Mouse (Mus musculus) stomach, embryonic 16.5 days (tissue): Measurements from ENCODE around the gene Ddrgk1. TPM values are rescaled to one million over a fixed set of nuclear protein-coding genes. Genes with fewer than 3 reads are reported as not detected.
A peak's percentile ranks its signal among the peaks of the same experiment; 100 is the strongest.

Experiments used
- ATAC-seq: fragments of 200-750 bp; cut with Nextera tagmentation; 2 replicates; pipeline ENCODE4 v1.8.0; 2017; ENCODE audit warnings: moderate number of reproducible peaks, moderate TSS enrichment; ENCODE audit not compliant: insufficient read depth, low FRiP score
- H3K27ac ChIP-seq: fragments of 300-500 bp; sonication (generic); 2 replicates; pipeline ENCODE4 v1.5.1; 2014; ENCODE audit warnings: low read length
- H3K27me3 ChIP-seq: fragments of 300-500 bp; sonication (generic); 2 replicates; pipeline ENCODE4 v1.6.1; 2014; ENCODE audit warnings: low read length, control low read depth, mixed read lengths; ENCODE audit not compliant: control insufficient read depth, insufficient read depth
- H3K36me3 ChIP-seq: fragments of 300-500 bp; sonication (generic); 2 replicates; pipeline ENCODE4 v1.6.1; 2014; ENCODE audit warnings: low read length; ENCODE audit not compliant: control insufficient read depth, insufficient read depth
- H3K4me1 ChIP-seq: fragments of 300-500 bp; sonication (generic); 2 replicates; pipeline ENCODE4 v1.6.1; 2014; ENCODE audit warnings: low read length, control low read depth, mixed read lengths; ENCODE audit not compliant: control insufficient read depth, insufficient read depth
- H3K4me2 ChIP-seq: fragments of 300-500 bp; sonication (generic); 2 replicates; pipeline ENCODE4 v1.6.1; 2014; ENCODE audit warnings: low read depth, low read length, mixed read lengths
- H3K4me3 ChIP-seq: fragments of 300-500 bp; sonication (generic); replicated peaks from 2 replicates; pipeline ENCODE4 v1.5.1; 2014; ENCODE audit warnings: mild to moderate bottlenecking, low read length
- H3K9ac ChIP-seq: fragments of 300-500 bp; sonication (generic); 2 replicates; pipeline ENCODE4 v1.6.1; 2014; ENCODE audit warnings: low read length
- H3K9me3 ChIP-seq: fragments of 300-500 bp; sonication (generic); replicated peaks from 2 replicates; pipeline ENCODE4 v1.6.1; 2016; ENCODE audit warnings: low read length, control low read depth; ENCODE audit not compliant: control insufficient read depth
- WGBS: fragments of 180-500 bp; shearing (Covaris S2); extraction: QIAGEN DNeasy Blood & Tissue Kit; methylation state at CpG from one replicate; pipeline ENCODE4 v1.1.7; 2014; 5-methylcytosine and 5-hydroxymethylcytosine counted together
- polyA plus RNA-seq: library from polyadenylated mRNA; unstranded; fragments of >200 nt; fragmentation: Nextera tagmentation; extraction: Ambion mirVana; gene quantifications from 2 replicates; pipeline ENCODE4 v1.2.1, GENCODE M21; 2015

The Ddrgk1 gene
- polyA plus RNA-seq, 1 experiment from 2014 or later: 78.6 TPM

- Histone ChIP-seq H3K27ac (no peak overlapping the region), H3K9me3 (no peaks in the 10 kb centered on the region), H3K27me3 (no peaks in the 10 kb centered on the region), H3K4me2 (peak overlapping the region; percentile 96), H3K9ac (peak overlapping the region; percentile 77), H3K4me3 (peak overlapping the region; percentile 73), H3K4me1 (peaks cover 6% of the 10 kb centered on the region), H3K36me3 (no peaks in the 10 kb centered on the region)
- peak; percentile 3; the same call in 1 of the 2 replicates for ATAC-seq
- 1% methylated on average over 15 of the region's 27 CpGs for WGBS
Observed at GRCm38 (mm10) chr2:130642197-130642660, 22.2 kb downstream of the Ddrgk1 start.

- WGBS: 55% methylated on average over 6 of the region's 6 CpGs
- no peak for ATAC-seq
- peak overlapping the region; percentile 73; the same call in 1 of the 2 replicates for H3K4me3 ChIP-seq
- no peaks in the 10 kb centered on the region for H3K9me3 ChIP-seq
- 0 out of 2 replicates have a peak overlapping the region, but pooled peaks have one; percentile 19 for H3K9ac ChIP-seq
- H3K4me2 ChIP-seq: peak overlapping the region; percentile 96
- peaks cover 6% of the 10 kb centered on the region for H3K4me1 ChIP-seq
- H3K27me3 ChIP-seq: 0 out of 2 replicates have a peak, but pooled peaks cover 3% of the 10 kb centered on the region
- no peaks in the 10 kb centered on the region for H3K36me3 ChIP-seq
- H3K27ac ChIP-seq: no peak overlapping the region
Observed at GRCm38 (mm10) chr2:130641351-130642025, 23.0 kb downstream of the Ddrgk1 start.

- Histone ChIP-seq H3K36me3 (no peaks in the 10 kb centered on the region), H3K4me2 (no peak overlapping the region), H3K27ac (peak overlapping the region; percentile 74), H3K4me1 (peaks cover 20% of the 10 kb centered on the region), H3K27me3 (peaks cover 12% of the 10 kb centered on the region), H3K4me3 (no peak overlapping the region), H3K9me3 (no peaks in the 10 kb centered on the region), H3K9ac (no peak overlapping the region)
- WGBS: 71% methylated on average over 6 of the region's 6 CpGs
- no peak for ATAC-seq
Observed at GRCm38 (mm10) chr2:130639276-130639675, 25.2 kb downstream of the Ddrgk1 start.

GRCm38 (mm10) chr2:130638101-130638611 is 26.3 kb downstream of the Ddrgk1 start:
- Histone ChIP-seq H3K27ac (peak overlapping the region; percentile 74), H3K4me3 (peak overlapping the region; percentile 31), H3K9me3 (no peaks in the 10 kb centered on the region), H3K4me1 (peaks cover 20% of the 10 kb centered on the region), H3K9ac (peak overlapping the region; percentile 54), H3K4me2 (peak overlapping the region; percentile 30), H3K27me3 (peaks cover 17% of the 10 kb centered on the region), H3K36me3 (no peaks in the 10 kb centered on the region)
- WGBS: 33% methylated on average over 16 of the region's 16 CpGs
- peak; percentile 65 for ATAC-seq

GRCm38 (mm10) chr2:130635847-130636246 is 28.6 kb downstream of the Ddrgk1 start:
- Histone ChIP-seq H3K27me3 (peaks cover 17% of the 10 kb centered on the region), H3K9ac (0 out of 2 replicates have a peak overlapping the region, but pooled peaks have one; percentile 20), H3K27ac (no peak overlapping the region), H3K36me3 (no peaks in the 10 kb centered on the region), H3K4me2 (peak overlapping the region; percentile 76), H3K4me1 (peaks cover 15% of the 10 kb centered on the region; the same call in 1 of the 2 replicates), H3K9me3 (no peaks in the 10 kb centered on the region), H3K4me3 (no peak overlapping the region)
- no peak for ATAC-seq
- 37% methylated on average over 21 of the region's 21 CpGs for WGBS

GRCm38 (mm10) chr2:130634739-130635411 is 29.6 kb downstream of the Ddrgk1 start:
- peak overlapping the region; percentile 70 for H3K9ac ChIP-seq
- no peaks in the 10 kb centered on the region for H3K36me3 ChIP-seq
- H3K4me1 ChIP-seq: peaks cover 15% of the 10 kb centered on the region; the same call in 1 of the 2 replicates
- no peaks in the 10 kb centered on the region for H3K9me3 ChIP-seq
- H3K4me2 ChIP-seq: peak overlapping the region; percentile 76
- H3K27ac ChIP-seq: no peak overlapping the region
- 8% methylated on average over 38 of the region's 38 CpGs for WGBS
- peak; percentile 20; the same call in 1 of the 2 replicates for ATAC-seq
- peak overlapping the region; percentile 45 for H3K4me3 ChIP-seq
- peaks cover 17% of the 10 kb centered on the region for H3K27me3 ChIP-seq

GRCm38 (mm10) chr2:130634006-130634738 is 30.3 kb downstream of the Ddrgk1 start:
- WGBS: 21% methylated on average over 14 of the region's 14 CpGs
- H3K36me3 ChIP-seq: no peaks in the 10 kb centered on the region
- peaks cover 15% of the 10 kb centered on the region; the same call in 1 of the 2 replicates for H3K4me1 ChIP-seq
- H3K27ac ChIP-seq: no peak overlapping the region
- peaks cover 17% of the 10 kb centered on the region for H3K27me3 ChIP-seq
- H3K4me2 ChIP-seq: peak overlapping the region; percentile 76
- no peak for ATAC-seq
- H3K9me3 ChIP-seq: no peaks in the 10 kb centered on the region
- peak overlapping the region; percentile 70; the same call in 1 of the 2 replicates for H3K9ac ChIP-seq
- H3K4me3 ChIP-seq: peak overlapping the region; percentile 45

GRCm38 (mm10) chr2:130632887-130633675 is 31.4 kb downstream of the Ddrgk1 start:
- H3K4me1 ChIP-seq: peaks cover 25% of the 10 kb centered on the region
- no peaks in the 10 kb centered on the region for H3K36me3 ChIP-seq
- 58% methylated on average over 5 of the region's 5 CpGs for WGBS
- no peak overlapping the region for H3K4me2 ChIP-seq
- ATAC-seq: no peak
- peaks cover 17% of the 10 kb centered on the region for H3K27me3 ChIP-seq
- H3K4me3 ChIP-seq: no peak overlapping the region
- no peak overlapping the region for H3K9ac ChIP-seq
- H3K27ac ChIP-seq: no peak overlapping the region
- H3K9me3 ChIP-seq: no peaks in the 10 kb centered on the region
